Mouse (Mus musculus) forebrain, embryonic 12.5 days (tissue): ENCODE data around the gene 4930502E18Rik. TPM values are rescaled to one million over a fixed set of nuclear protein-coding genes. Genes with fewer than 3 reads are reported as not detected.

ENCODE experiments used
- ATAC-seq: fragments of 200-750 bp; cut with Nextera tagmentation; 2 replicates; pipeline ENCODE4 v1.8.0; 2017; ENCODE audit warnings: moderate TSS enrichment; ENCODE audit not compliant: low FRiP score
- H3K27ac ChIP-seq: fragments of 300-500 bp; sonication (generic); 2 replicates; pipeline ENCODE4 v1.5.1; 2016; ENCODE audit warnings: mild to moderate bottlenecking
- H3K27me3 ChIP-seq: fragments of 300-500 bp; sonication (generic); 2 replicates; pipeline ENCODE4 v1.6.1; 2016; ENCODE audit warnings: mild to moderate bottlenecking
- H3K36me3 ChIP-seq: fragments of 300-500 bp; sonication (generic); replicated peaks from 2 replicates; pipeline ENCODE4 v1.6.1; 2016; ENCODE audit warnings: mild to moderate bottlenecking
- H3K4me1 ChIP-seq: fragments of 300-500 bp; sonication (generic); 2 replicates; pipeline ENCODE4 v1.6.1; 2016
- H3K4me2 ChIP-seq: fragments of 300-500 bp; sonication (generic); 2 replicates; pipeline ENCODE4 v1.6.1; 2016; ENCODE audit warnings: mild to moderate bottlenecking, moderate library complexity
- H3K4me3 ChIP-seq: fragments of 300-500 bp; sonication (generic); replicated peaks from 2 replicates; pipeline ENCODE4 v1.5.1; 2016; ENCODE audit warnings: mild to moderate bottlenecking
- H3K9ac ChIP-seq: fragments of 300-500 bp; sonication (generic); 2 replicates; pipeline ENCODE4 v1.6.1; 2016; ENCODE audit warnings: mild to moderate bottlenecking
- H3K9me3 ChIP-seq: fragments of 300-500 bp; sonication (generic); 2 replicates; pipeline ENCODE4 v1.6.1; 2016
- WGBS: fragments of 180-500 bp; shearing (Covaris S2); methylation state at CpG from one replicate; pipeline ENCODE4 v1.1.7; 2016; 5-methylcytosine and 5-hydroxymethylcytosine counted together
- polyA plus RNA-seq: library from polyadenylated mRNA; unstranded; fragments of >200 nt; fragmentation: Nextera tagmentation; extraction: Ambion mirVana; gene quantifications from 2 replicates; pipeline ENCODE4 v1.2.1, GENCODE M21; 2016

The 4930502E18Rik gene
- polyA plus RNA-seq, 1 experiment from 2014 or later = 0.34 TPM

DNA sequence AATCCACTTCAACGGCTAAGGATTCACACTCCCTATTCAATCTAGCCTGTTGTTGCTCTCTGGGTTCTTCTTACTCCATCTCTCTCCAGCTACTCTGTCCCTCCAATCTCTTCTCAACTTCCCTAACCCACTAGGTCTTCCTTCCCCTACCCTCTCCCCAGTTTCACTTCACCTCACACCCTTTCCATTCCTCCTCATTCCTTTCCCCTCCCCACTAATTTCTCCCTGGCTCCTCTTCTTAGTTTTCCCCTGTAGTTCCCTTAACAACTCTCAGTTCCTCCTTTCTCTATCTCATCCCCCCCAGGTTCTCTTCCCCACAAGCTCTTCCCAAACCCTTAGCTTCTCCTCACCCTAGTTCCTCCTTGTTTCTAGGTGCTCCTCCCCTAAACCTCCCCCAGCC lies 28.2 kb downstream of the 4930502E18Rik start:
- H3K4me3 ChIP-seq = no peak overlapping the region
- WGBS = 79% methylated on average over 1 of the region's 1 CpGs
- H3K9ac ChIP-seq = no peak overlapping the region

DNA sequence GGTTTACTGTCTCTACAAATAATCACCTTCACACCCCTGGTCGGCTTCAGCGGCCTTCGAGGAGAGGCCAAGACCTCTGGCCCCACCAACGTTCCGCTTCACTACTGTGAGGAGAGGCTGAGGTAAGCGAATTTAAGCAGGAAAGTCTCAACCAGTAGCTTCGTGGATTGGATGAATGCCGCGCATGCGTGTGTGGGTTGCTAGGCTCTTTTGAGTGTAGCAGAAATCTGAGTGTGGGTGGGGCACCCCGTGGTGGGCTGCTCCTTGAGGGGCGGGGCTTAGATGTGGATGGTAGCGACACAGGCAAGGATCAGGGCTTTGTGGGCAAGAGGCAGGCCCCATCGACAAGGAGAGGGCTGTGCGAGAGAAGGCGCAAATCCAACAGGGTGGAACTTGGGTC lies 33.1 kb downstream of the 4930502E18Rik start, which contains the start of gene 1700013H16Rik:
Gene 1700013H16Rik (minus strand): TSS at position 96 of the 400 bp plus-strand sequence.
- Histone ChIP-seq H3K4me2 (no peak within 1 kb of the TSS), H3K27ac (no peak within 1 kb of the TSS), H3K9ac (no peak within 1 kb of the TSS), H3K36me3 (no peaks in the 10 kb centered on the region), H3K9me3 (0 out of 2 replicates have a peak, but pooled peaks cover 7% of the 10 kb centered on the region), H3K27me3 (no peaks in the 10 kb centered on the region), H3K4me3 (no peak within 1 kb of the TSS), H3K4me1 (no peaks in the 10 kb centered on the region)
- WGBS = 90% methylated on average over 16 of the region's 16 CpGs
- no peak for ATAC-seq

More for the DNA sequence above, 28.2 kb downstream of the 4930502E18Rik start:
- Histone ChIP-seq H3K9me3 (0 out of 2 replicates have a peak, but pooled peaks cover 5% of the 10 kb centered on the region), H3K4me2 (no peak overlapping the region), H3K36me3 (no peaks in the 10 kb centered on the region), H3K4me1 (no peaks in the 10 kb centered on the region), H3K27me3 (no peaks in the 10 kb centered on the region), H3K27ac (no peak overlapping the region)
- no peak for ATAC-seq

DNA sequence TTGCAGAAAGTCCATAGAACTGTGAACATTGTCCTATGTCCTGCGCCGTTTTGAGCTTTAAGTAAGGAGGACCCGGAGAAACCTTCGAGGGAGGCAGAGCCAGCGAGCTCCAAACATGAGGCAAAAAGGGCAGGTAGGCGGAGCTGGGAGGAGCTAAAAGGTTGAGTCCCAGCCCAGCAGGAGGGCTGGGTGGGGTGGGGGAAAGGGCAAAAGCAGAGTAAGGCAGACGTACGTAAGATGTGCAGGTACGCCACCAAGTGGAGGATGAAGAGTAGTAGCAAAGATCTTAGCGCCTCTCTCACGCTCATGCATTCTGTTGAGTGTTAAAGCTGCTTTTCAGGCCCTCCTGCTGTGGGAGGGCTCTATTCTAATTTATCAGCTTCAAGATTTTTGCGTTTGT lies 51.6 kb downstream of the 4930502E18Rik start, which contains the start of gene Zfp36l3:
Gene Zfp36l3 (minus strand): TSS at position 119 of the 400 bp plus-strand sequence.
- H3K27ac ChIP-seq = no peak within 1 kb of the TSS
- H3K9me3 ChIP-seq = 0 out of 2 replicates have a peak, but pooled peaks cover 3% of the 10 kb centered on the region
- no peaks in the 10 kb centered on the region for H3K36me3 ChIP-seq
- H3K4me3 ChIP-seq = no peak within 1 kb of the TSS
- H3K4me2 ChIP-seq = no peak within 1 kb of the TSS
- 91% methylated on average over 11 of the region's 12 CpGs for WGBS
- no peak within 1 kb of the TSS for H3K9ac ChIP-seq
- no peak for ATAC-seq
- no peaks in the 10 kb centered on the region for H3K4me1 ChIP-seq
- H3K27me3 ChIP-seq = no peaks in the 10 kb centered on the region

Other genes with a start within 250 kb of the 4930502E18Rik start
- 61.8 and 64.2 TPM in 2 replicates for gene Rtl8c, start 116.8 kb upstream of the 4930502E18Rik start, polyA plus RNA-seq
- 0.44 TPM in 1 of 2 replicates, not detected in the other for gene Gm14597, start 115.8 kb upstream of the 4930502E18Rik start, polyA plus RNA-seq
- gene Rtl8a, start 81.1 kb upstream of the 4930502E18Rik start, polyA plus RNA-seq = 91.9 and 99.0 TPM in 2 replicates
- gene Rtl8b, start 54.4 kb upstream of the 4930502E18Rik start, polyA plus RNA-seq = 71.9 and 74.0 TPM in 2 replicates
- not detected in 2 replicates for gene 1700013H16Rik, start 33.0 kb downstream of the 4930502E18Rik start, polyA plus RNA-seq
- not detected in 2 replicates for gene Zfp36l3, start 51.6 kb downstream of the 4930502E18Rik start, polyA plus RNA-seq
- 0.64 and 0.82 TPM in 2 replicates for gene Xlr, start 72.9 kb downstream of the 4930502E18Rik start, polyA plus RNA-seq